ENCODE assay signal across 12 mouse cellular contexts in the genomic region with DNA sequence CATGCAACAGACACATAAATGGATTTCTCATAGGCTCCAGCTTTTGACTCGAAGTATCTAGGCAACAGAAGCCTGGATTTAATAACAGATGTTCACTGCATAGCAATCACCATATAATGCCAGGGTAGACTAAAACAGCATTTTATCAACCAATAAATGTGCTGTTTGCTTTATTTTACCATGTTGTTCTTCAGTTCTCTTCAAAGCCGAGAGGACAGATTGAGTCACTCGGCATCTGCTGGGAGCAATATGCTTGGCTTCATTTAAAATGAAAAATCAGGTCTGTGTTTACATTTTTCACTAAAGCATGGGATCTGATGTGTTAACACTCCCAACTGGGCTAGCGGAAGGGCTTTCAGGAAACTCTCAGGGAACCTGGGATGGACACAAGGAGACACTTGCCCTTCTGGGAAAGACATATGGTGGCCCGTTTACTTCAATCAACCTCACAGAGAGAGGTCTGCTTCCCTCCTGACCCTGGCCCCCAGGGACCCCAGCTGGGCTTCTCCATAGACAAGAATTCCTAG.
A peak's percentile ranks its signal among the peaks of the same experiment; 100 is the strongest.
DNase-seq lines count a peak whose midpoint lies in the region; ATAC-seq and TF ChIP-seq lines count a peak whose summit lies in the region.
"Had no signal": no experiment of that assay in that cellular context is flagged by ENCODE, and none has a peak within 500 bp of the region (broad histone marks: within the 10 kb centered on the region; RNA-seq: fewer than 3 reads in every experiment).

No protein-coding gene starts in this region.

- H3K9me3 ChIP-seq in forebrain, embryonic 13.5 days (replicated peaks): no peaks in the 10 kb centered on the region
- no peaks in the 10 kb centered on the region for H3K9me3 ChIP-seq in forebrain, embryonic 10.5 days
- H3K9me3 ChIP-seq: liver, embryonic 13.5 days had no signal

- no peak for TF ChIP-seq POLR2A in brain, embryonic 14.5 days (IDR thresholded peaks at IDR 0.05; ENCODE audit: borderline replicate concordance, extremely low read depth, insufficient read depth, insufficient read length, poor library complexity, severe bottlenecking)

- H3K9ac ChIP-seq in forebrain, embryonic 13.5 days: no peak overlapping the region
- H3K9ac ChIP-seq: liver, embryonic 13.5 days had no signal

- no peak for TF ChIP-seq CTCF in brain, embryonic 14.5 days (IDR thresholded peaks at IDR 0.05; ENCODE audit: borderline replicate concordance, extremely low read depth, insufficient read depth, insufficient read length)

- DNase-seq in forebrain, embryonic 10.5 days (ENCODE audit: extremely low spot score, low spot score): no peak
- DNase-seq in brain, embryonic 14.5 days (ENCODE audit: low read depth): peak; percentile 85
- DNase-seq in cerebellum, postnatal 36 days: peak; percentile 33 to 41
- DNase-seq in layer of hippocampus, adult 9-11 months: peak; percentile 72
- no peak for DNase-seq in liver
- DNase-seq in c-Kit-positive CD71-positive TER-119-positive erythroid progenitor cells, embryonic 14.5 days (ENCODE audit: low spot score): no peak
- DNase-seq: gastrocnemius, postnatal 25 days; kidney, adult 11 months; liver, embryonic 13.5 days; spleen, adult 18-20 months had no signal

- WGBS in forebrain, embryonic 13.5 days: 42% methylated on average over 5 of the region's 5 CpGs
- WGBS in forebrain, embryonic 10.5 days: 82% methylated on average over 5 of the region's 5 CpGs

- no peak overlapping the region for H3K4me2 ChIP-seq in forebrain, embryonic 13.5 days
- H3K4me2 ChIP-seq: liver, embryonic 13.5 days had no signal

- H3K36me3 ChIP-seq in forebrain, embryonic 13.5 days (ENCODE audit: poor library complexity, severe bottlenecking): no peaks in the 10 kb centered on the region
- H3K36me3 ChIP-seq in forebrain, embryonic 10.5 days (replicated peaks): no peaks in the 10 kb centered on the region
- H3K36me3 ChIP-seq: liver, embryonic 13.5 days had no signal

- peaks cover 29% of the 10 kb centered on the region for H3K4me1 ChIP-seq in forebrain, embryonic 13.5 days
- peaks cover 8% of the 10 kb centered on the region; the same call in 1 of the 2 replicates for H3K4me1 ChIP-seq in forebrain, embryonic 10.5 days
- H3K4me1 ChIP-seq: liver, embryonic 13.5 days had no signal

- H3K4me3 ChIP-seq in forebrain, embryonic 13.5 days: no peak overlapping the region
- no peak overlapping the region for H3K4me3 ChIP-seq in forebrain, embryonic 10.5 days
- H3K4me3 ChIP-seq: liver, embryonic 13.5 days had no signal

- ATAC-seq in forebrain, embryonic 13.5 days: peak; percentile 77
- ATAC-seq in monocyte, adult 5-6 weeks (replicated peaks; ENCODE audit: insufficient number of reproducible peaks, low FRiP score, low TSS enrichment, poor library complexity, severe bottlenecking): no peak

- H3K27me3 ChIP-seq in forebrain, embryonic 13.5 days: no peaks in the 10 kb centered on the region
- no peaks in the 10 kb centered on the region for H3K27me3 ChIP-seq in forebrain, embryonic 10.5 days (ENCODE audit: poor library complexity, severe bottlenecking)
- H3K27me3 ChIP-seq: liver, embryonic 13.5 days had no signal

- peak overlapping the region; percentile 67; the same call in 1 of the 2 replicates for H3K27ac ChIP-seq in forebrain, embryonic 13.5 days
- H3K27ac ChIP-seq in forebrain, embryonic 10.5 days: no peak overlapping the region
- H3K27ac ChIP-seq: liver, embryonic 13.5 days had no signal

Comparison
In these comparisons a context has a peak if more than half of its experiments do, and no peak if none do; other contexts are left out.
1. DNase-seq: peak in brain, embryonic 14.5 days (single experiment), cerebellum, postnatal 36 days (2 of 2) and layer of hippocampus, adult 9-11 months (single experiment); none in forebrain, embryonic 10.5 days (single experiment), liver (single experiment) and c-Kit-positive CD71-positive TER-119-positive erythroid progenitor cells, embryonic 14.5 days (single experiment).